Mouse (Mus musculus): ENCODE results near the gene Pygb.

Gene Pygb

DNA sequence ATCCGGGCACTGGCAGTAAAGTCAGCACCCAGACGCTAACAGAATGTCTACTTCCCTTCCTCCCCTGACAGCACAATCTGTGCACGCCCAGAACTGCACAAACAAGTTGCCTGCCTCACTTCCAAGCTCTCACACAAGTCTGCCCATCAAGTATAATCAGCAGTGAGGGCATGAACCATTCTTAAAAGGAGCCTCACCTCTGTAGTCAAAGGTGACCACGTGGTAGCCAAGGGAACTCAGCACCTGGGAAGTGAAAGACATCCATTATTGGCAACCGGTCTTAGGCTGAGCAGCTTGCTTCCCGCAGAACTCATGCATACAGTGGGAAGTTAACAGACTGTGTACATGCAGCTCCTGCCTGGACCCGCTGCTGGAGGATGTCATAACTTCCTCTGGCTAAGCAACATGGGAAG is 55.5 kb downstream of the Pygb start:
- DNase-seq (ENCODE audit: low spot score) = no peak

DNA sequence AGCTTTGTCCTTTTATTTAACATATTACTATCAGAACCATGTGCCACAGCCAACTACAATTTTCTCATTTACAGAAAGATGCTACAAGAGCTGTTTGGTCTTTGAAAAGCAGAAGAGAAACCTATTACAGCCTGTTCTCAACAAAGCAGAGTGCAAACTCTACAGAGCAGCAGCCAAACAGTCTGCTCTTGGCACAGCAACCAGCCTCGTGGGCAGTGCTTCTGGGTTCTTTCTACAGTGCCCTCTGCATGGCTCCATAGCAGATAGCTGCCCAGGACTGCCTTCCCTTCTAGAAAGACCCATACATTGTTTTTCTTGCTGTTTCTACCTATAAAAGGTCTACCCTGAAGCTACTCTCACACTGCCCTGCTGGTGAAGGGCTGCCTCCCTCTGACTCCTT is 58.3 kb downstream of the Pygb start:
- DNase-seq (ENCODE audit: low spot score) = no peak

GRCm38 (mm10) chr2:150847436-150847995 is 61.0 kb downstream of the Pygb start:
- no peak for DNase-seq (ENCODE audit: low spot score)

DNA sequence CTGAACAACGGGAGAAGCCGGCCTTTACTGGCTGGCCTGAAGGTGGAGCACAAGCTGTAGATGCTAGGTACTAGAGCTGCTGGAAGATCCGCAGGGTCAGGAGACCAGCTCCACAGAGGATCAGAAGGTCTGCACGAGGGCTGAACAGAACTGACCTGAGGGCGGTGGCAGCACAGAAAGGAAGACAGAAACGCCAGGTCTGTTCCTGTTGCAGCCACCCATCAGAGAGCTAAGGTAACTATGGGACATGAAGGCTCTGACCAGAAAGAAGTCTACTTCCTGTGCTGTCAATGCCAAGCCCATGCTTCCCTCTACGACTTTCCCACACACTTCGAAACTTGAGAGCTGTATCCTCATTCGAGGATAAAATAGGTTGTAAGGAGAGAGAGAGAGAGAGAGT is 64.7 kb downstream of the Pygb start:
- DNase-seq (ENCODE audit: low spot score) = no peak

DNA sequence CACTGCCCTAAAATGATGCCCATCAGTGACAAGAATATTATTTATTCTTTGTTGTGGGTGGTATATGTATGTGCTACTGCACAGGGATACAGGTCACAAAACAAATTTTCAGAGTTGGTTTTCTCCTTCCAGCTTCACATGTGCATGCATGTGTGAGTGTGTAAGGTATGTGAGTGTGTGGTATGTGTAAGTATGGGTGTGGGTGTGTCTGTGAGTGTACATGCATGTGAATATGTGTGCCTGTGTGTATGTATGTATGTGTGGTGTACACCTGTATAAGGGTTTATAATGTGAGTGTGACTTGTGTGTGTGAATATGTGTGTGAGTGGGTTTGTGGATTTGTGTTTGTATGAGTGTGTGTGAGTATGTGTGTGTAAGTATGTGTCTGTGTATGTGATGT is 68.7 kb downstream of the Pygb start:
- DNase-seq (ENCODE audit: low spot score) = no peak

- no peak for DNase-seq (ENCODE audit: low spot score)
Observed at GRCm38 (mm10) chr2:150858724-150859487, 72.4 kb downstream of the Pygb start.

- no peak for DNase-seq (ENCODE audit: low spot score)
Observed at GRCm38 (mm10) chr2:150859709-150860470, 73.4 kb downstream of the Pygb start.

- no peak for DNase-seq (ENCODE audit: low spot score)
Observed at GRCm38 (mm10) chr2:150861128-150861527, 74.6 kb downstream of the Pygb start.

DNA sequence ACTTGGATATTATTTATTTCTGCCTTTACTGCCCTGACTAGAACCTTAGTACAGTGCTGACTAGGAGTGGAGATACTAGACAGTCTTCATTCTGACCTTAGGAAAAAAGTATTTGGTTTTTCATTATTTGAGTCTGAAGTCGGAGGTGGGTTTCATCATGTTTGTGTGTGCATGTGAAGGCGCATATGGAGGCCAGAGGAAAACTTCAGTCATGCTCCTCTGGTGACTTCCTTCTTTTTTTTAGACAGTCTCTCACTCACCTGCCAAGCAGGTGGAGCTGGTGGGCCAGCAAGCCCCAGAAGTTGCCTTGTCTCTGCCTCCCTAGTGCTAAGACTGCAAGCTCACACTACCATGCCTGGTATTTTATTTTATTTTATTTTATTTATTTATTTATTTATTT is 80.5 kb downstream of the Pygb start:
- no peak for DNase-seq (ENCODE audit: low spot score)

- DNase-seq (ENCODE audit: low spot score) = no peak
Observed at GRCm38 (mm10) chr2:150869446-150869845, 82.9 kb downstream of the Pygb start.

- no peak for DNase-seq (ENCODE audit: low spot score)
Observed at GRCm38 (mm10) chr2:150874508-150874907, 88.0 kb downstream of the Pygb start.

- no peak for DNase-seq (ENCODE audit: low spot score)
Observed at GRCm38 (mm10) chr2:150875226-150875625, 88.7 kb downstream of the Pygb start.

DNA sequence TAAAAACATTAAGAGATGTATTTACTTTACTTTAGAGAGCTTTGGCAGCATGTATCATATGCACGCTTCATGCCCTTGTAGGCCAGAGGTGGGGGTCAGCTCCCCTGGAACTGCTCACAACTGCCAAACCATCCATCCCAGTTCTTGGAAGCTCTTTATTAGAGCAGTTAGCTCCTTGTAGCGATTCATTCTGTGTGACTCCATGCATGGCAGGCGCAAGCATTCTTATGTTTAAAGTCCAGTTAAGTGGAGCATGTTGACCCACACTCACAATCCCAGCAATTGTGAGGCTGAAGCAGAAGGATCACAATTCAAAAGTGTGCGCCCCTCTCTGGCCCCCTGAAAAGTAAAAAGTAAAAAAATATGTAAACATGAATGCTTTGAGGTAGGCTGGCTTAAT is 91.0 kb downstream of the Pygb start:
- no peak for DNase-seq (ENCODE audit: low spot score)

Data from ovary, postnatal 10 days (tissue).